Mouse (Mus musculus): ENCODE results near the gene Wnt9a.

GRCm38 (mm10) chr11:59263870-59264563, 42.7 kb upstream of the Wnt9a start:
- TF ChIP-seq CTCF (IDR thresholded peaks at IDR 0.05; ENCODE audit: borderline replicate concordance, insufficient read depth, low read length) (no peak; the same call in 1 of the 2 replicates), POLR2A (IDR thresholded peaks at IDR 0.05; ENCODE audit: low read depth, low read length) (no peak)
